Mouse (Mus musculus) heart, postnatal 0 days (tissue): ENCODE measurements around the gene Myo1d. TPM values are rescaled to one million over a fixed set of nuclear protein-coding genes. Genes with fewer than 3 reads are reported as not detected.

Experiments
- ATAC-seq: fragments of 200-750 bp; cut with Nextera tagmentation; 2 replicates; pipeline ENCODE4 v1.8.0; 2017; ENCODE audit warnings: low read depth, moderate number of reproducible peaks, moderate library complexity; ENCODE audit not compliant: insufficient read depth
- DNase-seq: peaks from one replicate; pipeline ENCODE4 v3.0.0-alpha.2; 2016; ENCODE audit warnings: low spot score
- H3K27ac ChIP-seq: fragments of 300-500 bp; sonication (generic); 2 replicates; pipeline ENCODE4 v1.5.1; 2014; ENCODE audit warnings: low read depth, mild to moderate bottlenecking
- H3K27me3 ChIP-seq: fragments of 300-500 bp; sonication (generic); 2 replicates; pipeline ENCODE4 v1.6.1; 2014; ENCODE audit warnings: low read length, mixed read lengths; ENCODE audit not compliant: control insufficient read depth, insufficient read depth
- H3K36me3 ChIP-seq: fragments of 300-500 bp; sonication (generic); replicated peaks from 2 replicates; pipeline ENCODE4 v1.6.1; 2014; ENCODE audit warnings: low read length, mixed read lengths; ENCODE audit not compliant: control insufficient read depth, insufficient read depth
- H3K4me1 ChIP-seq: fragments of 300-500 bp; sonication (generic); 2 replicates; pipeline ENCODE4 v1.6.1; 2014; ENCODE audit warnings: antibody characterized with exemption; ENCODE audit not compliant: control insufficient read depth, insufficient read depth
- H3K4me2 ChIP-seq: fragments of 300-500 bp; sonication (generic); 2 replicates; pipeline ENCODE4 v1.6.1; 2014; ENCODE audit warnings: low read depth, mild to moderate bottlenecking, low read length, moderate library complexity
- H3K4me3 ChIP-seq: fragments of 300-500 bp; sonication (generic); 2 replicates; pipeline ENCODE4 v1.5.1; 2014; ENCODE audit warnings: low read depth, low read length
- H3K9ac ChIP-seq: fragments of 300-500 bp; sonication (generic); replicated peaks from 2 replicates; pipeline ENCODE4 v1.6.1; 2014; ENCODE audit warnings: low read depth, low read length, mixed read lengths
- H3K9me3 ChIP-seq: fragments of 300-500 bp; sonication (generic); replicated peaks from 2 replicates; pipeline ENCODE4 v1.6.1; 2016; ENCODE audit warnings: low read length; ENCODE audit not compliant: control insufficient read depth
- CTCF ChIP-seq: IDR thresholded peaks from 2 replicates; pipeline ENCODE4 v1.5.1; 2016; ENCODE audit warnings: antibody characterized with exemption, control low read depth, low read depth
- EP300 ChIP-seq: IDR thresholded peaks from 2 replicates; pipeline ENCODE4 v1.6.1; 2016; ENCODE audit warnings: antibody characterized with exemption, low read depth
- WGBS: fragments of 180-500 bp; shearing (Covaris S2); extraction: QIAGEN DNeasy Blood & Tissue Kit; methylation state at CpG from one replicate; pipeline ENCODE4 v1.1.7; 2014; 5-methylcytosine and 5-hydroxymethylcytosine counted together
- polyA plus RNA-seq: library from polyadenylated mRNA; unstranded; fragments of >200 nt; fragmentation: Nextera tagmentation; extraction: Ambion mirVana; gene quantifications from 2 replicates; pipeline ENCODE4 v1.2.1, GENCODE M21; 2015
- total RNA-seq: library from RNA; depleted of rRNA; stranded (reverse); fragments of >200 nt; gene quantifications from 2 replicates; pipeline ENCODE4 v1.2.3, GENCODE M21; 2014; ENCODE audit warnings: low replicate concordance

Myo1d gene
- total and polyA plus RNA-seq, 2 experiments from 2014 or later = 4.5 to 4.6 TPM

DNA sequence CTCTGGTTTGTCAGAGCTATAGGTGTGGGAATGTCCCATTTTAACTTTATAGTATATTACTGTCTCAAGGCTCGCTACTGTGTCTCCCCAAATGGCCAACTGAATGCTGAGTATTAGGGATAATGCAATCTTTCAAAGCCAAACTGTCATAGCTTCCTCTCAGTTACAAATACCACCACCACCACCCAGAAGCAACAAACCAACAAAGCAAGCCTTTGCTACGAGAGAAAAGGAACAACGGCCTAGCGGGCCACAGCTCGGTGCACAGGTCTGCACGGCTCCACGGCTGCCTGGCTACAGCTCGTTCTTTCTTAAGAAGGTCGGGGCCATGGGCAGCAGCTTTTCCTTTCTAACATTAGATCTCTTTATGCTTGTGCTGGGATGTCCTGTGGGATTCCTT, 285.0 kb downstream of the Myo1d start:
- Histone ChIP-seq H3K27ac (no peak overlapping the region), H3K9me3 (no peaks in the 10 kb centered on the region), H3K4me1 (peaks cover 20% of the 10 kb centered on the region), H3K4me3 (no peak overlapping the region), H3K9ac (no peak overlapping the region), H3K4me2 (no peak overlapping the region), H3K27me3 (no peaks in the 10 kb centered on the region), H3K36me3 (no peaks in the 10 kb centered on the region)
- DNase-seq (no peak), ATAC-seq (no peak)
- TF ChIP-seq CTCF = no peak
- no peak for TF ChIP-seq EP300
- WGBS = 91% methylated on average over 9 of the region's 9 CpGs

DNA sequence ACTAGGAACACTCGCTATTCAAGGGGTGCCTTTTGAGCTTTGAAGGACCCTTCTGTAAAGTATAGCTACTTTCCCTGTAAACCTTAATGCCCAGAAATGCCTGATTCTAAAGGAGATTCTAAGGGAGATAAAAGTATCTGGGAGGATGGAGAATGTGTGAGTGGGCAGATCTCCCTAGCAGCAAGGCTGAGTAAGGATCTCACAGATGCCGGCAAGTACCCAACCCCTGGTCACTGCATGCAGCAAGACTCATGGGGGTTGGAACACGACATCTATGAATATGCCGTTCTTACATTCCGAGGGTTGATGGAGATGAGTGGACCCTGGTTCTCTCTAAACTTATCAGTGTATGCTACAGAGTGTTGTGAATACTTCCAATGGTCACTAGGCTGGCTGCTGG, 286.6 kb downstream of the Myo1d start:
- H3K4me2 ChIP-seq = no peak overlapping the region
- TF ChIP-seq EP300 (no peak), CTCF (no peak)

DNA sequence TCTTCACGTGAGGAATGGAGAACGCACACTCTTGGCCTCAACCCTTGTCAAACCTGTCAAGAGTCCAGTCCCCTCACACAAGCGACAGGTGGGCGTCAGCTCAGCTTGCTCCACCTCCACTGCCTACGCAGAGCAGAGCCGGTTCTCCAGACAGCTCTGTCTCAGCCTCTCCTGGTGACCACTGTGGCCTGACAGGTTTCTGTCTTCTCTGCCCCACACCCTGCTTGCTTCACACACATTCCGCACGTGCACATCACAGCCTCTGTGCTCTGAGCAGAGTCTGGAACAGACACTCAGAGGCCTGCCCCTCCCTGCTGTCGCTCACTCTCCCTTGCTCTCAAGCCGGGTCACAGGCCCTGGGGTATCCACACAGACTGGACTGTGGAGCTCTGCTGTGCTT, 289.0 kb downstream of the Myo1d start:
- 56% methylated on average over 10 of the region's 10 CpGs for WGBS
- no peak overlapping the region for H3K27ac ChIP-seq
- no peak for ATAC-seq
- H3K36me3 ChIP-seq = no peaks in the 10 kb centered on the region
- H3K4me1 ChIP-seq = peaks cover 11% of the 10 kb centered on the region; the same call in 1 of the 2 replicates
- no peak overlapping the region for H3K4me3 ChIP-seq
- no peak overlapping the region for H3K9ac ChIP-seq
- H3K9me3 ChIP-seq = no peaks in the 10 kb centered on the region
- H3K27me3 ChIP-seq = no peaks in the 10 kb centered on the region
- no peak for DNase-seq
- H3K4me2 ChIP-seq = no peak overlapping the region
- TF ChIP-seq EP300 (no peak), CTCF (no peak)

More for the DNA sequence above, 286.6 kb downstream of the Myo1d start:
- H3K36me3 ChIP-seq = no peaks in the 10 kb centered on the region
- no peaks in the 10 kb centered on the region for H3K9me3 ChIP-seq
- DNase-seq (no peak), ATAC-seq (no peak)
- no peak overlapping the region for H3K27ac ChIP-seq
- H3K4me1 ChIP-seq = peaks cover 13% of the 10 kb centered on the region
- no peak overlapping the region for H3K9ac ChIP-seq
- H3K4me3 ChIP-seq = no peak overlapping the region
- WGBS = 81% methylated on average over 5 of the region's 5 CpGs
- H3K27me3 ChIP-seq = no peaks in the 10 kb centered on the region

DNA sequence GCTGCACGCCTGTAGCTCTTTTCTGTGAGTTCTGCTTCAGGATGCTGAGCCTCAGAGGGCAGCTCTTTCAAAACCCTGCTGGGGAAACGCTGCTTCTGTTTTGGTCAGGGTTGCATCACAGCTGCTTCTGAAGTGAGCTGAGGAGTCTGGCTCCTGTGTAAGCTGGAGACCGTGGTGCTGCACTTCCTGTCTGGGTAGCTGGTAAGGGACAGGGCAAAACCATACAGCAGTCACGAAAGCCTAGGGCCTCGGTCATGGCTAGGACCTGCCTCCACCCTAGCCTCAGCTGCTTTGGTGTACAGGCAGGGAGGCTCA, 290.0 kb downstream of the Myo1d start:
- 39% methylated on average over 5 of the region's 5 CpGs for WGBS
- TF ChIP-seq EP300 (no peak), CTCF (no peak)
- peaks cover 18% of the 10 kb centered on the region for H3K4me1 ChIP-seq
- H3K36me3 ChIP-seq = no peaks in the 10 kb centered on the region
- ATAC-seq (no peak), DNase-seq (no peak)
- no peaks in the 10 kb centered on the region for H3K9me3 ChIP-seq
- no peak overlapping the region for H3K4me3 ChIP-seq
- no peak overlapping the region for H3K4me2 ChIP-seq
- no peak overlapping the region; the same call in 1 of the 2 replicates for H3K27ac ChIP-seq
- no peak overlapping the region for H3K9ac ChIP-seq
- no peaks in the 10 kb centered on the region for H3K27me3 ChIP-seq

DNA sequence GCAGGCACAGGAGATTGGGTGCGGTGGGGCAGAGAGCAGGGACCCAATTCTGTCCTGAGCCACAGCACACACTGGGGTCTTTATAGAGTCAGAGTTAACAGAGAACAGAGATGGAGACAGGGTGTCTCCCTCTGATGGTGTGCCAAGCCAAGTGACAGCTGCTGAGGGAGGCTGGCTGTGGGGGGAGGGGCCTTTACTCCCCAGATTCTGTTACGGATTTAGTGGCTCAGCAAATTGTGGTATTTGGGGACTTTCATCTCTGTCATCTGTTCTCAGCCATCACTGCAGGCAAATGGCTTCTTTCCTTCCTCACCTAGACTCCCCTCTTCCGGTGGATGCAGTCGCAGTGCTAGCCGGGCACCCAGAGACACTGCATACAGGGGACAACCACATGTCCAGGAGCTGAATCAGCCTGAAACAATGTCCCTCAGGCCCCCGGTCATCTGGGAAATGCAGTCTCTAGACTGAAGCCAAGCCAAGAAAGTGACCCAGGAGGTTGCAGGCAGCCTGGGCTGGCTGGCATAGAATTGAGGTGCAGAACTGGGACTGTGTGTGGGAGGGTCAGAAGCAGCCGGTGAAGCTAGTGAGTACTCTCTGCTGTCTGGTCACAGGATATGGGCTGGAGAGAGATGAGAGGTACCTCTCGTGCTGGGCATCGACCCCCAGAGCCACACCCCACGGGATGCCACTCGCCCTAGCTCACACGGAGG, 290.5 kb downstream of the Myo1d start:
- TF ChIP-seq CTCF = no peak
- no peak for TF ChIP-seq EP300
- no peaks in the 10 kb centered on the region for H3K9me3 ChIP-seq
- WGBS = 42% methylated on average over 12 of the region's 12 CpGs
- ATAC-seq = no peak
- H3K27ac ChIP-seq = no peak overlapping the region; the same call in 1 of the 2 replicates
- H3K4me2 ChIP-seq = no peak overlapping the region
- H3K4me1 ChIP-seq = peaks cover 18% of the 10 kb centered on the region
- no peaks in the 10 kb centered on the region for H3K27me3 ChIP-seq
- H3K36me3 ChIP-seq = no peaks in the 10 kb centered on the region
- no peak for DNase-seq
- no peak overlapping the region for H3K9ac ChIP-seq
- H3K4me3 ChIP-seq = no peak overlapping the region

DNA sequence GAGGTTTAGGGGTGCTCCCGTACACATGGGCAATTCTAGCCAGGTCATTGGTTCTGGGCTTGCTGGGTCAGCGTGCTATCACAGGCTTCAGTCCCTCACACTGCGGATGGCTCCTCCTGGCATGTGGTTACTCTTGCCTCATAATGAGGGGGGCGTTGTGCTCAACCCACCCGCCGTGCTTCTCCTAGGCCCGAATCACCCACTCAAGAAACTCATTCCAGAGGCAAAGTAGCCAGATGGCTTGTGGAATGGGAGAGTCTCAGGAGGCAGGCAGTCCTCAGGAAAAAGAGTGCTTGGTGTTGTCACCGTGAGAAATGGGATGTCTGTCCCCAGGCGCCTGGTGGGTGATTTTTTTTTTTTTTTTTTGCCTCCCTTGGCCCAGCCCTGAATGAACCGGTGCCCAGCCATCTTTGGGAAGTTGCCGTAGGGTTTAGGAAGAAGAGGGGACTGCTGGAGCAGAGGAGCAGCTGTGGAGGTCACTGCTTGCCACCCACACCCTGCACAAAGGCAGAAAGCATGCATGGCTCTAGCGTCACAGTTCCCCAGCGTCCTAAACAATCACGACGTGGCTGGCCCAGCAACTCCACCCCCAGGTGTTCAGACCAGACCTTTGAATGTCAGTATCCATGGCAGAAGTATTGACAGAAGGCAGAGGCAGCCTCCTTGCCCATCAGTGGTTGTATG, 291.8 kb downstream of the Myo1d start:
- Histone ChIP-seq H3K4me3 (no peak overlapping the region), H3K4me2 (no peak overlapping the region), H3K27me3 (no peaks in the 10 kb centered on the region), H3K9me3 (no peaks in the 10 kb centered on the region), H3K4me1 (peaks cover 18% of the 10 kb centered on the region), H3K27ac (no peak overlapping the region), H3K36me3 (0 out of 2 replicates have a peak, but pooled peaks cover 2% of the 10 kb centered on the region), H3K9ac (no peak overlapping the region)
- TF ChIP-seq EP300 = no peak
- TF ChIP-seq CTCF = no peak
- no peak for DNase-seq
- ATAC-seq = no peak
- 83% methylated on average over 15 of the region's 15 CpGs for WGBS
